Mouse (Mus musculus) hindbrain, embryonic 11.5 days (tissue): ENCODE data around the gene Ppp6r2. TPM values are rescaled to one million over a fixed set of nuclear protein-coding genes. Genes with fewer than 3 reads are reported as not detected.
A peak's percentile ranks its signal among the peaks of the same experiment; 100 is the strongest.

Source experiments
- ATAC-seq: fragments of 200-750 bp; cut with Nextera tagmentation; 2 replicates; pipeline ENCODE4 v1.8.0; 2017; ENCODE audit warnings: mild to moderate bottlenecking, moderate TSS enrichment, moderate library complexity; ENCODE audit not compliant: low FRiP score
- DNase-seq: peaks from one replicate; pipeline ENCODE4 v3.0.0-alpha.2; 2015; ENCODE audit warnings: low spot score
- H3K27ac ChIP-seq: fragments of 300-500 bp; sonication (generic); 2 replicates; pipeline ENCODE4 v1.5.1; 2014; ENCODE audit warnings: mild to moderate bottlenecking, low read depth, low read length
- H3K27me3 ChIP-seq: fragments of 300-500 bp; sonication (generic); 2 replicates; pipeline ENCODE4 v1.6.1; 2014; ENCODE audit warnings: mild to moderate bottlenecking, low read length, moderate library complexity, mixed read lengths; ENCODE audit not compliant: control insufficient read depth, insufficient read depth
- H3K36me3 ChIP-seq: fragments of 300-500 bp; sonication (generic); 2 replicates; pipeline ENCODE4 v1.6.1; 2014; ENCODE audit warnings: mild to moderate bottlenecking, low read length, moderate library complexity, mixed read lengths; ENCODE audit not compliant: control insufficient read depth, insufficient read depth
- H3K4me1 ChIP-seq: fragments of 300-500 bp; sonication (generic); replicated peaks from 2 replicates; pipeline ENCODE4 v1.6.1; 2014; ENCODE audit warnings: low read length, mixed read lengths; ENCODE audit not compliant: control insufficient read depth, insufficient read depth
- H3K4me2 ChIP-seq: fragments of 300-500 bp; sonication (generic); replicated peaks from 2 replicates; pipeline ENCODE4 v1.6.1; 2014; ENCODE audit warnings: mild to moderate bottlenecking, low read depth, low read length
- H3K4me3 ChIP-seq: fragments of 300-500 bp; sonication (generic); 2 replicates; pipeline ENCODE4 v1.5.1; 2014; ENCODE audit warnings: low read depth, low read length
- H3K9ac ChIP-seq: fragments of 300-500 bp; sonication (generic); 2 replicates; pipeline ENCODE4 v1.6.1; 2014; ENCODE audit warnings: low read depth, low read length
- H3K9me3 ChIP-seq: fragments of 300-500 bp; sonication (generic); 2 replicates; pipeline ENCODE4 v1.6.1; 2016; ENCODE audit warnings: low read length; ENCODE audit not compliant: control insufficient read depth
- WGBS: fragments of 180-500 bp; shearing (Covaris S2); extraction: QIAGEN DNeasy Blood & Tissue Kit; methylation state at CpG from one replicate; pipeline ENCODE4 v1.1.7; 2014; 5-methylcytosine and 5-hydroxymethylcytosine counted together
- polyA plus RNA-seq: library from polyadenylated mRNA; unstranded; fragments of >200 nt; fragmentation: Nextera tagmentation; extraction: Ambion mirVana; gene quantifications from 2 replicates; pipeline ENCODE4 v1.2.1, GENCODE M21; 2014

Ppp6r2 gene
- polyA plus RNA-seq, 1 experiment from 2014 or later, result 46.0 TPM

DNA sequence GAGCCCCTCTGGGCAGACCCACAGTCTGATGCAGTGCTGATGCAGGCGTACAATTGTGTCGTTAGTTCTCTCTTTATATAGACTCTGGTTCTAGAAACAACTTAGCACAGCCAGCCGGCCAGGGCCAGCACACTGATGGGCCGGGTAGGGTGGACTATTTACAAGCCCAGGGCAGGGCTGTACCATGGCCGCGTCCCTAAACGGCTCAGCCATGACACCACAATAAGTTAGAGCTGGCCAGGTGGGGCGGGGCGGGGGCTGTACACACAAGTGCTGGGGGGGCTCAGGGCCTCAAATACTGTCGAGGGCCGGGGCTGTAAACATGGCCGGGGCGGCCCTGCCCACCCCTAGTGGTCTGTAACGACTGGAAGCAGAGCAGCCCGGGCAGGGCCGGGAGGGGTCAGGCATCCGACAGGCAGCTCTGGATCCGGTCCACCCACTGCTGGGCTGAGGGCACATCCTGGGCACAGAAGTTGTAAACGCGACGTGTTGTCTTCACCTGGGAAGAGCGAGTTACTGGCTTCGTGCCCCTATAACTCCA lies 76.9 kb downstream of the Ppp6r2 start:
- H3K9me3 ChIP-seq, result no peaks in the 10 kb centered on the region
- H3K9ac ChIP-seq, result no peak overlapping the region
- peaks cover 14% of the 10 kb centered on the region; the same call in 1 of the 2 replicates for H3K36me3 ChIP-seq
- ATAC-seq (peak; percentile 47; the same call in 1 of the 2 replicates), DNase-seq (no peak)
- H3K4me3 ChIP-seq, result no peak overlapping the region
- no peaks in the 10 kb centered on the region for H3K4me1 ChIP-seq
- H3K4me2 ChIP-seq, result no peak overlapping the region
- no peaks in the 10 kb centered on the region for H3K27me3 ChIP-seq
- WGBS, result 89% methylated on average over 23 of the region's 23 CpGs
- no peak overlapping the region for H3K27ac ChIP-seq

DNA sequence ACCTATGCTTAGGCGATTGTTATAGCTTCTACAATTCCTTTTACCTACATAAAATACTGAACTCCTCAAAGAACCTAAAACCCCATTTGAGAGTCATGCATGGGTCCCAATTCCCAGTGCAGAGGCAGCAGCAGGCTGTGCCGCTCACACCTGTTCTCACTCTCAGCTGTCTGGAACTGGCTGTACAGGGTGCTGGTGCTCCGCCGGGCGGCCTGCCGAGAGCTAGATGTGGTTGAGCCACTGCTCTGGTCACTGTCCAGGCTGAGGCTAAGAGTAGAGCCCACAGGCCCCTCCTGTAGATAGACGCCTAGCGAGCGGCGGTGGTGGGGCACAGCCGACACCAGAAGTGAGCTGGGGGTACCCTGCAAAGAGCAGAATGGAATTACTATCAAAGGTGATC lies 78.1 kb downstream of the Ppp6r2 start:
- ATAC-seq (no peak), DNase-seq (no peak)
- peaks cover 21% of the 10 kb centered on the region; the same call in 1 of the 2 replicates for H3K36me3 ChIP-seq

DNA sequence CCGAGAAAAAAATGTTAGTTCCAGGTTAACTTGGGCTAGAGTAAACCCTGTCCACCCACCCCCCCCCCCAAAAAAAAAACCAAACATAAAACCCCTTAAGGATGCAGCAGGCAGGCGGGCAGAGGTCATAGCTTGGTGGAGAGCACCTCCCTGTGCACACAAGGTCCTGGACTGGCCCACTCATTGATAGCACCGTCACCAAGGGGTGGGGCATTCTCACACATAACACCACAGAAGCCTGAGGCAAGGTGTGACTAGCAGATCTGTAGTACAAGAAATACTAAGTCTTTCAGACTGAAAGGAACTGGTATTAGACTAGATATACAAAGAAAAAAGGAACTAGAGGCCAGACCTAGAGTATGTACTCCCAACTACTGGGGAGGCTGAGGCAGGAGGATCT lies 80.2 kb downstream of the Ppp6r2 start:
- Histone ChIP-seq H3K27ac (no peak overlapping the region), H3K4me2 (no peak overlapping the region), H3K9ac (no peak overlapping the region), H3K4me1 (no peaks in the 10 kb centered on the region), H3K9me3 (no peaks in the 10 kb centered on the region), H3K27me3 (no peaks in the 10 kb centered on the region), H3K4me3 (no peak overlapping the region), H3K36me3 (peaks cover 20% of the 10 kb centered on the region; the same call in 1 of the 2 replicates)
- DNase-seq (no peak), ATAC-seq (no peak)
- 77% methylated on average over 3 of the region's 3 CpGs for WGBS

More for the DNA sequence above, 78.1 kb downstream of the Ppp6r2 start:
- WGBS, result 97% methylated on average over 11 of the region's 11 CpGs
- Histone ChIP-seq H3K27ac (no peak overlapping the region), H3K4me2 (no peak overlapping the region), H3K4me1 (no peaks in the 10 kb centered on the region), H3K9me3 (no peaks in the 10 kb centered on the region), H3K9ac (no peak overlapping the region), H3K27me3 (no peaks in the 10 kb centered on the region), H3K4me3 (no peak overlapping the region)

DNA sequence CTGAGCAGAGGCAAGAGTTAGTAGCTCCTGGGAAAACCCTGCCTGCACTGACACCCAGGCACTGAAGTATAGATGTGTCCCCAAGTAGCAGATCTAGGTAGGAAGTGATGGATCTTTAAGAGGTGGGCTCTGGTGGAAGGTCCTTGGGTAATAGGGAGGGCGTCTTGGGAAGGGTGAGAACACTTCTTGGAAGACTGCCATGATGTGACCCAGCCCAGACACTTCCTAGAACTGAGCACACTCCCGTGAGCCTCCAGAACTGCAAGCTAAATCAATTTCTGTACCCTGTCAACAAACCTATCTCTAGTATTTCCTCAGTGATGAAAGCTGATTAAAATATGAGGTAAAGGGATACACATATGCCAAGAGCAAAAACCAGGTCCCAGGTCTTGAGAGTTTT lies 81.4 kb downstream of the Ppp6r2 start:
- H3K9ac ChIP-seq, result no peak overlapping the region
- no peak overlapping the region for H3K4me3 ChIP-seq
- no peak overlapping the region for H3K27ac ChIP-seq
- H3K4me1 ChIP-seq, result no peaks in the 10 kb centered on the region
- peaks cover 20% of the 10 kb centered on the region; the same call in 1 of the 2 replicates for H3K36me3 ChIP-seq
- no peaks in the 10 kb centered on the region for H3K27me3 ChIP-seq
- H3K9me3 ChIP-seq, result no peaks in the 10 kb centered on the region
- H3K4me2 ChIP-seq, result no peak overlapping the region
- ATAC-seq (no peak), DNase-seq (no peak)
- 94% methylated on average over 2 of the region's 2 CpGs for WGBS

DNA sequence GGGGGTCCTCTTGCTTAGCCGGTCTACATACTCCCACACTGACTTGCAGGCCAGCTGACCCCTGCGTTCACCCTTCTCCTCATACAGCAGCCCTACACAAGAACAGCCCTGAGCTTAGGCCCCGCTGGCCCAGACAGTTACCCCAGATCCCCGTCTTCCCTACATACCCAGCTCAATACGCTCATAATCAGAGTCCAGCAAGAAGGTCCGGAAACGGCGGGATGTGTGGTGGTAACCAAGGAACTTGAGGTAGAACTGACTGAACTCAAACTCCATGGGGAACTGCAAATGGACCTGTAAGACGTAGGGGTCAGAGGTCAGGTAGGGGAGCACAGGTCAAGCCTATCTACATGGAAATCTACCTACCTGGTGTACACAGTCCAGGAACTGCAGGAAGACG lies 82.4 kb downstream of the Ppp6r2 start:
- WGBS, result 93% methylated on average over 10 of the region's 10 CpGs
- Histone ChIP-seq H3K4me2 (no peak overlapping the region), H3K4me3 (no peak overlapping the region), H3K27ac (no peak overlapping the region), H3K9ac (no peak overlapping the region), H3K9me3 (no peaks in the 10 kb centered on the region), H3K4me1 (no peaks in the 10 kb centered on the region), H3K36me3 (peaks cover 13% of the 10 kb centered on the region; the same call in 1 of the 2 replicates), H3K27me3 (no peaks in the 10 kb centered on the region)
- no peak for DNase-seq
- ATAC-seq, result no peak

DNA sequence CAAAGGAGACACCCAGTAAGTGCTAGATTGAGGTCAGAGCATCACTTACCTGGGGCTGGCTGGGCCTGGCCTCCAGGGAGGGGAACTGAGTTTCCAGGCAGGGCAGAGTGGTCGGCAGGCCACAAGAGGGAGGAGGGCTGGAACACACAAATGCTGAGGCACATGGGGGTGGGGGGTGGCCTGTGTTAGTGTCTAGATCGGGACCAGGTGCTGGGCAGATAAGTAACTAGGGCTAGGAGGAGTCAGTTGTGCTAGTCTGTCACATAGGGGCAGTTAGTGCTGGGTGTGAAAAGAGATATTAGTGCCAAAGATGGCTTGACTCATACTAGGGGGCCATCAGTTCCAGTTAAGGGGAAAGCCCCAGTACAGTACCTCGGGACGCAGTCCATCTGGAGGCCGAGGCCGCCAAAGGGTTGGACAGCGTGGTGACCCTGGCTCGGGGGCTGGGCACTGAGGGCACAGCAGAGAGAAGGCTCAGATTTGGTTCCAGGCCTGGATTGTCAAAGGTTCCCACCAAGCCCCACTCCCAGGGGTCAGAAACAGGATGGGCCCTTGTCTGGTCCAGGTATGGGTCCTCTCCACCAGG lies 84.3 kb downstream of the Ppp6r2 start:
- Histone ChIP-seq H3K9ac (no peak overlapping the region), H3K36me3 (peaks cover 20% of the 10 kb centered on the region; the same call in 1 of the 2 replicates), H3K4me3 (no peak overlapping the region), H3K9me3 (no peaks in the 10 kb centered on the region), H3K4me1 (no peaks in the 10 kb centered on the region), H3K27me3 (no peaks in the 10 kb centered on the region), H3K27ac (no peak overlapping the region), H3K4me2 (no peak overlapping the region)
- 95% methylated on average over 8 of the region's 8 CpGs for WGBS
- ATAC-seq (no peak), DNase-seq (no peak)

DNA sequence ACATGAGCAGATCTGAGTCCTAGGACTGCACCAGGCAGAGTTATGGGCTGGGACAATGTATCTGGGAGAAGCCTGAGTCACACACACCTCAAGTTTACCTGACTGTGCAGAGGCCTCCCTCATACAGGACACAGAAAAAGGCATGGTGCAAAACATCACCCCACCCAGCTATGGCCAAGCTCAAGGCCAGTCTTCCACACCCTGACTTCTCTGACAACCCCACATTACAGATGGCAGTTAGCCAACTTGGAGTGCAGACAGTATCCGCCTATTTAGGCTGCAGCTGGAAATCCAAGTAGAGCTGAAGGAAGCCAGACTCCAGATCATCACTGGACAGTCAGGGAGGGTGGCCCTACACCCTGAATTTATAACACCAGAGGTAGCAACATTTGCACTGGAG lies 85.1 kb downstream of the Ppp6r2 start:
- H3K36me3 ChIP-seq, result peaks cover 19% of the 10 kb centered on the region; the same call in 1 of the 2 replicates
- no peak for ATAC-seq
- 97% methylated on average over 1 of the region's 1 CpGs for WGBS

DNA sequence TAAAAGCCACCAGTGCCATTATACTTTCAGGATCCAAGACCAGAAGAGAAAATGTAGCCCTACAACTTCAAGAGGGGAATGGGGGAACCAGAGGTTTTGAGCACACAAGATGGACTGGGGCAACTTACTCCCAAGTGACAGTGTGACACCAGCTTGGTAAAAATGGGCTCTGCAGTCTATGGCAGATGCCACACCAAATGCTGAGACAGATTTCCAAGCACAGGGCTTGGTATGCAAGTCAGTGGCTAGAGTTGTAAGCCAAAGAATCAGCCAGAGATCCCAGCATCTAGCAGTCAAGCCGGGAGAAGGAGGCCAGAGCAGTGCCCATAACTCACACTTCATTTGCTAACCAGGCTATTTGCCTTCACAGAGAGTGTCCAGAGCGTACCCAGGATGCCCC lies 86.3 kb downstream of the Ppp6r2 start:
- Histone ChIP-seq H3K4me1 (no peaks in the 10 kb centered on the region), H3K4me3 (no peak overlapping the region), H3K27me3 (no peaks in the 10 kb centered on the region), H3K27ac (no peak overlapping the region), H3K36me3 (peaks cover 24% of the 10 kb centered on the region), H3K9me3 (no peaks in the 10 kb centered on the region), H3K4me2 (no peak overlapping the region), H3K9ac (no peak overlapping the region)
- DNase-seq (no peak), ATAC-seq (no peak)
- 94% methylated on average over 2 of the region's 2 CpGs for WGBS

More for the DNA sequence above, 85.1 kb downstream of the Ppp6r2 start:
- DNase-seq, result no peak
- Histone ChIP-seq H3K4me1 (no peaks in the 10 kb centered on the region), H3K4me3 (no peak overlapping the region), H3K27me3 (no peaks in the 10 kb centered on the region), H3K4me2 (no peak overlapping the region), H3K9ac (no peak overlapping the region), H3K27ac (no peak overlapping the region), H3K9me3 (no peaks in the 10 kb centered on the region)

DNA sequence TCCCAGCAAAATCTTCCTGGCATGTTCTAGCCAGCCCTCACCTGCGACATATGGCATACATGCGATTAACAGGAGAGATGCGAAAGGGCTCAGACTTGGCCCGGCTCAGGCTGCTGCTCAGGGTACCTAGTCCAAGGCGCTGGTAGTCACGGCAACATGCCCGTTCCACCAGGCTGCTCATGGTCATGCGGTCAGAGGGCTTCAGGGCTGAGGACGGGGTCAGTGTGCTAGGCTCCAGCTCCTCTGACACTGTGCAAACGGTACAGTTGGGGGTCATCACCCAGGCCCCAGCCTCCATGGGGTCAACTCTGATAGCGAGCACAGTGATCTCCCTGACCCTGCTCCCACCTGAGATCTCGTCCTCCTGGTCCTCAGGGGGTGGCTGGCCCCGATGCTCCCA lies 88.8 kb downstream of the Ppp6r2 start:
- Histone ChIP-seq H3K9me3 (no peaks in the 10 kb centered on the region), H3K4me3 (no peak overlapping the region), H3K4me2 (no peak overlapping the region), H3K27me3 (no peaks in the 10 kb centered on the region), H3K4me1 (no peaks in the 10 kb centered on the region), H3K27ac (no peak overlapping the region), H3K36me3 (peaks cover 17% of the 10 kb centered on the region), H3K9ac (no peak overlapping the region)
- ATAC-seq (no peak), DNase-seq (no peak)
- 91% methylated on average over 13 of the region's 13 CpGs for WGBS
